Mouse (Mus musculus) stomach, adult 2 months (tissue): ENCODE results near the gene Leo1. TPM values are rescaled to one million over a fixed set of nuclear protein-coding genes. Genes with fewer than 3 reads are reported as not detected.

Source experiments
- polyA plus RNA-seq: library from polyadenylated mRNA; depleted of rRNA; stranded (reverse); fragments of >200 nt; gene quantifications from 2 replicates; pipeline ENCODE4 v1.2.3, GENCODE M21; 2012; rRNA removed

The Leo1 gene
- 0.39 and 0.48 TPM in 2 replicates for polyA plus RNA-seq

GRCm38 (mm10) chr9:75440796-75441666, at the start of gene Leo1:
Gene Leo1 (plus strand): TSS chr9:75441524.

GRCm38 (mm10) chr9:75409852-75410378, 31.4 kb upstream of the Leo1 start, which contains the start of gene Mapk6:
Gene Mapk6 (minus strand): TSS chr9:75410005.

Other genes starting within 250 kb of the Leo1 start
- 21.1 and 30.0 TPM in 2 replicates for gene Myo5c, start 209.5 kb upstream of the Leo1 start, polyA plus RNA-seq
- 5.9 and 8.8 TPM in 2 replicates for gene Gnb5, start 135.2 kb upstream of the Leo1 start, polyA plus RNA-seq
- gene Bcl2l10, start 93.8 kb upstream of the Leo1 start, polyA plus RNA-seq, result 0.11 TPM in 1 of 2 replicates, not detected in the other
- gene Mapk6, start 31.5 kb upstream of the Leo1 start, polyA plus RNA-seq, result 3.2 and 3.3 TPM in 2 replicates
- gene Tmod3, start 118.1 kb downstream of the Leo1 start, polyA plus RNA-seq, result 3.3 and 6.2 TPM in 2 replicates
- 0.09 and 0.34 TPM in 2 replicates for gene Tmod2, start 169.8 kb downstream of the Leo1 start, polyA plus RNA-seq
- 8.5 and 23.5 TPM in 2 replicates for gene Lysmd2, start 184.2 kb downstream of the Leo1 start, polyA plus RNA-seq
- gene Scg3, start 242.5 kb downstream of the Leo1 start, polyA plus RNA-seq, result 11.6 and 13.4 TPM in 2 replicates